Mouse (Mus musculus) ZHBTc4 (cell line): ENCODE data around the gene Gm3099.
"Not testable (repeated sequence)": the region's sequence is repeated elsewhere in the genome, so short reads cannot be mapped to it uniquely, and the experiment has no call there.

Source experiments
- DNase-seq: peaks from one replicate; pipeline ENCODE4 v3.0.0-alpha.2; 2011; ENCODE audit warnings: low read depth, low spot score

The Gm3099 gene

DNA sequence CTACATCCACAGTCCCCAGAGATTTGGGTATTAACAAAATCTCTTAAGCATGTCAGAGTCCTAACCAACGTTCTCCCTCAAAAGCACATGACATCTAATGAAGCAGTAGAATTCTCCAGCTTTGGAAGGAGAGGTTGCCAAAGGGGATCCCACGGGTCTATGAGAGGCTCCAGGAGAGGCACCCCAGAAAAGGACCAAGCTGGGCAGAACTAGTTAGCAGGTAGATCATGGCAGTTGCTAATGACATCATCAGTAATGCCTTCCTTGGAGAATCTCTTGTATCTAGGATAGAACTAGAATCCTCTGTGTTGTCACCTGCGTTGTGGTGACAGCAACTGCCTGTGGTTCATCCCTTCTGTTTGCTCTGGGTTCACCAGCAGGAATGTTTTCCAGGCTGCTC, at the start of gene Gm3099:
Gene Gm3099, plus strand, starts transcription at position 301 of the 400 bp plus-strand sequence.
- not testable (repeated sequence) for DNase-seq

GRCm38 (mm10) chr14:3963247-3963646, 34.9 kb upstream of the Gm3099 start, which contains the start of gene Gm3095:
Gene Gm3095 (plus strand): TSS chr14:3963547.
- not testable (repeated sequence) for DNase-seq

GRCm38 (mm10) chr14:4023641-4024040, 25.4 kb downstream of the Gm3099 start, which contains the start of gene Gm5796:
Gene Gm5796 (plus strand): TSS chr14:4023941.
- DNase-seq, result not testable (repeated sequence)
